Mouse (Mus musculus) stomach, embryonic 15.5 days (tissue): Measurements from ENCODE around the gene Klhl8. TPM values are rescaled to one million over a fixed set of nuclear protein-coding genes. Genes with fewer than 3 reads are reported as not detected.

Experiments
- ATAC-seq: fragments of 200-750 bp; cut with Nextera tagmentation; 2 replicates; pipeline ENCODE4 v1.8.0; 2017; ENCODE audit warnings: low read depth, moderate number of reproducible peaks, moderate TSS enrichment; ENCODE audit not compliant: insufficient read depth, low FRiP score
- H3K27ac ChIP-seq: fragments of 300-500 bp; sonication (generic); 2 replicates; pipeline ENCODE4 v1.5.1; 2015; ENCODE audit warnings: mild to moderate bottlenecking, inconsistent platforms
- H3K27me3 ChIP-seq: fragments of 300-500 bp; sonication (generic); replicated peaks from 2 replicates; pipeline ENCODE4 v1.6.1; 2015; ENCODE audit warnings: inconsistent platforms
- H3K36me3 ChIP-seq: fragments of 300-500 bp; sonication (generic); 2 replicates; pipeline ENCODE4 v1.6.1; 2015; ENCODE audit warnings: inconsistent platforms
- H3K4me1 ChIP-seq: fragments of 300-500 bp; sonication (generic); 2 replicates; pipeline ENCODE4 v1.6.1; 2015; ENCODE audit warnings: inconsistent platforms
- H3K4me2 ChIP-seq: fragments of 300-500 bp; sonication (generic); 2 replicates; pipeline ENCODE4 v1.6.1; 2015; ENCODE audit warnings: mild to moderate bottlenecking, inconsistent platforms
- H3K4me3 ChIP-seq: fragments of 300-500 bp; sonication (generic); replicated peaks from 2 replicates; pipeline ENCODE4 v1.5.1; 2015; ENCODE audit warnings: inconsistent platforms
- H3K9ac ChIP-seq: fragments of 300-500 bp; sonication (generic); 2 replicates; pipeline ENCODE4 v1.6.1; 2015; ENCODE audit warnings: inconsistent platforms
- H3K9me3 ChIP-seq: fragments of 300-500 bp; sonication (generic); 2 replicates; pipeline ENCODE4 v1.6.1; 2016; ENCODE audit warnings: inconsistent platforms
- WGBS: fragments of 180-500 bp; shearing (Covaris S2); methylation state at CpG from one replicate; pipeline ENCODE4 v1.1.7; 2015; 5-methylcytosine and 5-hydroxymethylcytosine counted together
- polyA plus RNA-seq: library from polyadenylated mRNA; unstranded; fragments of >200 nt; fragmentation: Nextera tagmentation; extraction: Ambion mirVana; gene quantifications from 2 replicates; pipeline ENCODE4 v1.2.1, GENCODE M21; 2015

The Klhl8 gene
- polyA plus RNA-seq, 1 experiment from 2014 or later: 14.7 TPM

GRCm38 (mm10) chr5:103855483-103856211, 55.4 kb downstream of the Klhl8 start:
- H3K4me1 ChIP-seq: 0 out of 2 replicates have a peak, but pooled peaks cover 2% of the 10 kb centered on the region
- no peaks in the 10 kb centered on the region for H3K9me3 ChIP-seq
- H3K36me3 ChIP-seq: no peaks in the 10 kb centered on the region
- H3K4me2 ChIP-seq: no peak overlapping the region
- no peak overlapping the region for H3K4me3 ChIP-seq
- ATAC-seq: peak; percentile 65
- no peaks in the 10 kb centered on the region for H3K27me3 ChIP-seq
- H3K27ac ChIP-seq: no peak overlapping the region
- 74% methylated on average over 14 of the region's 14 CpGs for WGBS
- H3K9ac ChIP-seq: no peak overlapping the region

DNA sequence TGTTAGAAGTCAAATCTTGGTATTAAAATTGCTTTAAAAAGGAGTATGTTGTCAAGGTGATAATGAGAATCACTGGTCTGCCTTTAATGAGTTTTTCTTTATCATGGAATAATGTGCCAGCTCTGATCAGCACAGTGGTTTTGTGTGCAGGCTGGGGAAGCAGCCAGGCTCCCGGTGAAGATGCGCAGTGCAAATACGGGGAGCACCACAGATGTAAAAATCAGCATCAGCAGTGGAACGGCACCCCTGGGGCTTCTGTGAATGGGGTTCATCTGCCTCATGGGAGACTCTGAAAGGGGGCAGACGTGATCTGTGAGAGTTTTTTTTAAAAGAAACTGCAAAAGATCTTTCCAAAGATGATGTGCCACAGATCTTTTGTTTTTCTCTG, 56.3 kb downstream of the Klhl8 start:
- 0 out of 2 replicates have a peak, but pooled peaks cover 2% of the 10 kb centered on the region for H3K4me1 ChIP-seq
- H3K27ac ChIP-seq: no peak overlapping the region
- no peak overlapping the region for H3K9ac ChIP-seq
- no peaks in the 10 kb centered on the region for H3K36me3 ChIP-seq
- ATAC-seq: no peak
- no peaks in the 10 kb centered on the region for H3K9me3 ChIP-seq
- no peaks in the 10 kb centered on the region for H3K27me3 ChIP-seq
- no peak overlapping the region for H3K4me3 ChIP-seq
- WGBS: 85% methylated on average over 5 of the region's 5 CpGs
- H3K4me2 ChIP-seq: no peak overlapping the region

GRCm38 (mm10) chr5:103854041-103854806, 56.8 kb downstream of the Klhl8 start:
- 74% methylated on average over 17 of the region's 17 CpGs for WGBS
- Histone ChIP-seq H3K36me3 (peaks cover 2% of the 10 kb centered on the region; the same call in 1 of the 2 replicates), H3K4me1 (0 out of 2 replicates have a peak, but pooled peaks cover 2% of the 10 kb centered on the region), H3K4me3 (no peak overlapping the region), H3K4me2 (no peak overlapping the region), H3K9me3 (no peaks in the 10 kb centered on the region), H3K27me3 (no peaks in the 10 kb centered on the region), H3K9ac (no peak overlapping the region), H3K27ac (no peak overlapping the region)
- ATAC-seq: no peak; the same call in 1 of the 2 replicates

DNA sequence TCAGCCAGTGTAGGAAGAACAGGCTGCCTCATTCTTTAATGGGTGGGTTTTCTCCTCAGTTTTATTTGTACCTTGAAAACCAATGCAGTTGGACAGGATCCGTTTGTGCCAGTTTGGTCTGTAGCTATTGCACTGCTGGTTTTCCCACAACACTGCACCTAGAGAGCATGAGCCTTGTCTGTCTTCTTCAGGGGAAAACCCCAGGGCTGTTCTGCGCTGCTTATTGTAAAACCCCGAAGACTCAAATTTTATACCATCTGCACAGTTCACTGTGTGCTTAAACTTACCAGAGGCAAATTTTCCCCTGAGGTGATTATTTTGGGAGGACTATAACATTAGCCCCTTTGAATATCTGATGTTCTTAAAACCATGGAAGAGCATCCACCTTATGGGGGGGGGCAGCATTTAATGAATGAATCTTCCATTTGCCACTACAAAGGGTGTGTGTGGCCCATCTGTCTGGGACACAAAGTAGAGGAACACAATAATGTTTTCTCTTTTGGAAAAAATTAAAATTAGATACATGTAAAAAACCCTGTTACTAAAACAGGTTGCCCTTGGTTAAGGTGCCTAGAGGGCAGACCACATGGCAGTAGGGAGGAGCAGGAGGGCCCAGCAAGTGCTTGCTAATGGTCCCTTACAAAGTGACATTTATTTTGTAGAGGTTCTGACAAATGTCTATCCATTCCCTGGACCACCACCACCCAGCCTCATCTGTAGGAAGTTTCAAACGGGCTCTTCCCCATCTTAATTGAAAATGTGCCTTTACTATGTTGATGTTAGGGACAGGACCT, 58.1 kb downstream of the Klhl8 start:
- no peak for ATAC-seq
- no peaks in the 10 kb centered on the region for H3K9me3 ChIP-seq
- H3K4me1 ChIP-seq: 0 out of 2 replicates have a peak, but pooled peaks cover 2% of the 10 kb centered on the region
- H3K4me3 ChIP-seq: no peak overlapping the region
- H3K9ac ChIP-seq: no peak overlapping the region
- H3K36me3 ChIP-seq: peaks cover 7% of the 10 kb centered on the region; the same call in 1 of the 2 replicates
- H3K27me3 ChIP-seq: no peaks in the 10 kb centered on the region
- 80% methylated on average over 4 of the region's 4 CpGs for WGBS
- H3K27ac ChIP-seq: no peak overlapping the region
- no peak overlapping the region for H3K4me2 ChIP-seq

DNA sequence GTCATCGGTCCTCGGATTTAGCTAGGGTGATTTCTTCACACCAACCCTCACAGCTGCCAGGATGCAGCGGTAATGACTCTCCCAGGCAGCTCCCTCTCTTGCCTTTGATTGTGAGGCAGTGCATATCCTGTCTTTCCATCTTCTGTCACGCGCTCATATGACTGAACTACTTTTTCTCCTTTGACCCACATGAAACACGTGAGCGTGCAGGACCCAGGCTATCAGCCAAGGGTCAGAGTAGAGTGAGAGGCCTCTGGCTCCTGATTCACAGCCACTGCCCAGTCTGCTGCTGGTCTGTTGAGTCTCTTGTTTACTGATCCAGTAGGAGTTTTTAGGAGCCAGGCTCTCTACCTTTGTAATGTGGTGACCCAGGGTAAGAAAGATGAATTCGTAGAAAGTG, 62.5 kb downstream of the Klhl8 start:
- ATAC-seq: no peak
- no peak overlapping the region for H3K9ac ChIP-seq
- H3K9me3 ChIP-seq: no peaks in the 10 kb centered on the region
- no peak overlapping the region for H3K4me2 ChIP-seq
- no peak overlapping the region for H3K4me3 ChIP-seq
- no peaks in the 10 kb centered on the region for H3K4me1 ChIP-seq
- peaks cover 10% of the 10 kb centered on the region for H3K36me3 ChIP-seq
- WGBS: 88% methylated on average over 8 of the region's 8 CpGs
- H3K27ac ChIP-seq: no peak overlapping the region
- H3K27me3 ChIP-seq: no peaks in the 10 kb centered on the region

DNA sequence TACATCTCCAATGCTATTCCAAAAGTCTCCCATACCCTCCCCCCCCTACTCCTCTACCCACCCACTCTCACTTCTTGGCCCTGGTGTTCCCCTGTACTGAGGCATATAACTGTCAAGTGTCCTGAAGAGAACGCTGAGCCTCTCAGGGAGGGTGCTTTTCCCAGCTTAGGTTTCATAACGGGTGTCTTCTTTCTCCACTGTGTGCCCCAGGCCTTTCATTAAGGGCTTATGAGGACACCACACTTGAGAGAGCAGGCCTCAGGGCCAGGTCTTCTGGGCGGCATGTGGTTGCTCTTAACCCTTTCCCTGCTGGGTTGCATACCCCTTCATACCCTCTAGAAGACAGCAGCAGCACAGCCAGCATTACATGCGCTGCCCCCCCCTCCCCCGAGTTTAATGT, 64.5 kb downstream of the Klhl8 start:
- Histone ChIP-seq H3K9ac (no peak overlapping the region), H3K27ac (no peak overlapping the region), H3K27me3 (no peaks in the 10 kb centered on the region), H3K36me3 (peaks cover 12% of the 10 kb centered on the region), H3K4me1 (no peaks in the 10 kb centered on the region), H3K4me3 (no peak overlapping the region), H3K4me2 (no peak overlapping the region), H3K9me3 (no peaks in the 10 kb centered on the region)
- no peak for ATAC-seq
- WGBS: 59% methylated on average over 5 of the region's 5 CpGs

DNA sequence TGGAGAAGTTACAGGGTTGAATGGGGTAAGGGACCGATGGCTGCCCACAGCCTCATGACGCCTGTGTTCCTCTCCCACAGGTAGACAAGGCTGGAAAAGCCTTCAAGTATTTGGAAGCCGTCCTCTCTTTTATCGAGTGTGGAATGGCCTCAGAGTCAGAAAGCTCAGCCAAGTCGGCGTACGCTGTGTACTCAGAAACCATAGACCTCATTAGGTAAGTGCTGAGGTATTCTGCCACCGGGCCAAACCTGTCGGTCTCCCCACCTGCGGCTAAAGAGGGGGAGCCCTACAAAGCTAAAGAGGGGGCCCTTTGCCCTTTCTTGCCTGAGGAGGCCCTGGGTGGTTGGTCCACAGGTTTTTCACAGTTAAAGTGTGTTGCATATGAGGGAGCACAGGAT, 64.9 kb downstream of the Klhl8 start:
- H3K4me2 ChIP-seq: no peak overlapping the region
- no peaks in the 10 kb centered on the region for H3K4me1 ChIP-seq
- H3K4me3 ChIP-seq: no peak overlapping the region
- H3K27ac ChIP-seq: no peak overlapping the region
- no peak for ATAC-seq
- no peaks in the 10 kb centered on the region for H3K9me3 ChIP-seq
- no peaks in the 10 kb centered on the region for H3K27me3 ChIP-seq
- H3K9ac ChIP-seq: no peak overlapping the region
- WGBS: 85% methylated on average over 10 of the region's 10 CpGs
- H3K36me3 ChIP-seq: peaks cover 12% of the 10 kb centered on the region

DNA sequence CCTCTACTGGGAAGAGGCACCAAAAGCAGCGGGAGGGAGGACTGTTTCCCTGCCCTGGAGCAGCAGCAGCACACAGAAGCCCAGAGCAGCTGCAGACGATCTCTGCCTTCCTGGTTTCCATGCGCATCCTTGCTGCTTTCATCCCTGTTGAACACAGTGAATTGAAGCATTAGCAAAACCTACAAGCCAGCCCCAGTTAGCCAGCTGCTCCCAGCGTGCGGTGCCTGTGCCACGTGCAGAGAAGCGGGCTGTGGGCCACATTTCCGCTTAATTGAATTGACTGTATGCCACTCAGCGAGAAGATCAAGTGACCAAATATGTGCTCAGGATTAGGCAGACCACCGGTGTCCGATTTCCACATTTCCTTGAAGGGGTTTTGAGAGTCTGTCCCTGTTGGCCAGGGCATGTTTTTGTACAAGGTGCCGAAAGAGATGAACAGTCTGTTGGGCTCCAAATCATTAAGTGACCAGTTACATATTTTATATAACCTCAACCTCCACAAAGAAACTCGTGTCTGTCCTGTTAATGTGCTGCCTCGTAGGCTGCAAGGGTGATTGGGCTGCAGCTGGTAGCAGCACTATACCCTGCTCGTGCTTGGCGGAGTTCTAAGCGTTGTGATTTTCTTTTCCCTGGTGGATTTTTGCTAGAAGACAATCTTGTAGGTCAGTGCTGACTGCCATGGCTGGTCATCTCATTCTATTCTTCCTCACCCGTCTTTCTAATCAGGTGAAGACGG, 65.5 kb downstream of the Klhl8 start:
- Histone ChIP-seq H3K27ac (no peak overlapping the region), H3K27me3 (no peaks in the 10 kb centered on the region), H3K36me3 (peaks cover 12% of the 10 kb centered on the region), H3K4me1 (no peaks in the 10 kb centered on the region), H3K9ac (no peak overlapping the region), H3K4me3 (no peak overlapping the region), H3K4me2 (no peak overlapping the region), H3K9me3 (no peaks in the 10 kb centered on the region)
- no peak for ATAC-seq
- WGBS: 76% methylated on average over 19 of the region's 19 CpGs

GRCm38 (mm10) chr5:103843938-103844337, 67.1 kb downstream of the Klhl8 start:
- H3K9ac ChIP-seq: no peak overlapping the region
- H3K9me3 ChIP-seq: no peaks in the 10 kb centered on the region
- H3K4me2 ChIP-seq: no peak overlapping the region
- H3K4me1 ChIP-seq: 0 out of 2 replicates have a peak, but pooled peaks cover 4% of the 10 kb centered on the region
- H3K27ac ChIP-seq: no peak overlapping the region
- WGBS: 48% methylated on average over 1 of the region's 1 CpGs
- H3K27me3 ChIP-seq: no peaks in the 10 kb centered on the region
- no peak overlapping the region for H3K4me3 ChIP-seq
- no peak for ATAC-seq
- peaks cover 8% of the 10 kb centered on the region for H3K36me3 ChIP-seq

DNA sequence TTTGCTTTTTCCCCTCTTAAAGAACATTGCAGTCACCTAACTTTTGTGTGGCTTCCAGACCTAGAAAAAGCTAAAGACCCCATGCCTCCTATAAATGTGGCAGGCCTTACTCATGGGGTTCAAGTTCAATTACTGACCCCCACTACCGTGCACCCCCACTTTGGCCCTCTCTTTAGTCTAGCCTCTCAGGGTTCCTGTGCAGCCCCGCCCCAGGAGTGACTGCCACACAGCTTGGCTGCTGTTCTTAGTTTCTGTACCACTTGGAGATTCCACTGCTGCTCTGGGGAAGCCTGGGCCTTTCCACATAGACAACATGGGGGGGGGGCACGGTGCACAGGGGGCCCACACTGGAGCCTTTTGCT, 71.8 kb downstream of the Klhl8 start:
- Histone ChIP-seq H3K27ac (peak overlapping the region; percentile 40; the same call in 1 of the 2 replicates), H3K27me3 (no peaks in the 10 kb centered on the region), H3K4me3 (no peak overlapping the region), H3K4me1 (0 out of 2 replicates have a peak, but pooled peaks cover 4% of the 10 kb centered on the region), H3K9me3 (no peaks in the 10 kb centered on the region), H3K9ac (no peak overlapping the region), H3K4me2 (no peak overlapping the region), H3K36me3 (peaks cover 2% of the 10 kb centered on the region)
- ATAC-seq: no peak
- 78% methylated on average over 3 of the region's 3 CpGs for WGBS

DNA sequence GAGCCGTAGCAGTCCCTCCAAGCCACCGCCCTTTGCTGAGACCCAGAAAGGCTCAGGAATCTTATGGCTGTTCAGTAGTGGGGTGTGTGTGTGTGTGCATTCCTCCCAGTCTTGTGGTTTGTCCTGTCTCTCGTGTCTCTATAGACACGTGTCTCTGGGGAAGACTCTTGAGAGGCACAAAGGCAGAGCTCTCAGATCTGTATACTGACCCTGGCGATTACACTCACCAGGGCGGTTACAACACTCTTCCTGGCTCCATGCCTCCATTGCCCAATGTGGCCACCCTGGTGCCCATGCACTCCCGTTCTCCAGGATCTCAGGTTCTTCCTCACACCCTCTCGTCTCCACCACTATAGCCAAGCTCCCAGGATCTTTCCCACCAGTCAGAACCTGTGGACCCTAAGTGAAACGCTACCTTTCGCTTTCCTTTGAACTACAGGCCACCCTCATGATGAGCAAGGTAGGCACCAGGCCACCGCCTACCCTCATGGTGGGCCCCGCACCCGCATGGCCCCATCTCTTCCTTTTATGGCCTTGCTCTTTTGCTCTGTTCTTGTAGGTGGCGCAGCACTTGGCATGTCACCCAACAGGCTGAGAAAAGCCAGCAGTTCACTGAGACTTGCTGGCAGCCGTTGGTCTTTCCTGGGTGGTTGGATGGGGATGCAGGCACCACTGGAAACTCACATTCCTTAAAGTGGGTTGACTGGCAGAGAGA, 72.4 kb downstream of the Klhl8 start:
- H3K27me3 ChIP-seq: no peaks in the 10 kb centered on the region
- 79% methylated on average over 15 of the region's 15 CpGs for WGBS
- no peak overlapping the region for H3K4me3 ChIP-seq
- 0 out of 2 replicates have a peak, but pooled peaks cover 4% of the 10 kb centered on the region for H3K4me1 ChIP-seq
- H3K36me3 ChIP-seq: peaks cover 6% of the 10 kb centered on the region; the same call in 1 of the 2 replicates
- no peak overlapping the region for H3K4me2 ChIP-seq
- H3K9me3 ChIP-seq: no peaks in the 10 kb centered on the region
- no peak for ATAC-seq
- no peak overlapping the region for H3K9ac ChIP-seq
- H3K27ac ChIP-seq: peak overlapping the region; percentile 40; the same call in 1 of the 2 replicates
